Mouse (Mus musculus) heart, adult 2 months (tissue): ENCODE data around the gene Iqsec1. TPM values are rescaled to one million over a fixed set of nuclear protein-coding genes. Genes with fewer than 3 reads are reported as not detected.

Source experiments
- DNase-seq, 2 experiments: peaks; one replicate each; pipeline ENCODE4 v3.0.0; 2021
- H3K27ac ChIP-seq: fragments of 200-600 bp; 2 replicates; pipeline ENCODE4 v1.8.1; 2022
- H3K27me3 ChIP-seq: fragments of 200-500 bp; 2 replicates; pipeline ENCODE4 v1.6.1; 2012; ENCODE audit warnings: mild to moderate bottlenecking, low read length, inconsistent platforms, mixed read lengths; ENCODE audit not compliant: control insufficient read depth, insufficient read depth
- H3K36me3 ChIP-seq: fragments of 200-500 bp; 2 replicates; pipeline ENCODE4 v1.6.1; 2012; ENCODE audit warnings: low read length, inconsistent platforms; ENCODE audit not compliant: control insufficient read depth, insufficient read depth
- H3K4me1 ChIP-seq: fragments of 200-500 bp; 2 replicates; pipeline ENCODE4 v1.6.1; 2011; ENCODE audit warnings: low read length; ENCODE audit not compliant: control insufficient read depth, insufficient read depth
- H3K4me3 ChIP-seq: fragments of 200-600 bp; 2 replicates; pipeline ENCODE4 v1.8.1; 2022
- H3K79me2 ChIP-seq: fragments of 200-500 bp; replicated peaks from 2 replicates; pipeline ENCODE4 v1.6.1; 2012; ENCODE audit warnings: mild to moderate bottlenecking, inconsistent platforms, low read length, moderate library complexity, mixed read lengths; ENCODE audit not compliant: control insufficient read depth, insufficient read depth
- H3K9ac ChIP-seq: fragments of 200-500 bp; 2 replicates; pipeline ENCODE4 v1.6.1; 2012; ENCODE audit warnings: low read depth, mild to moderate bottlenecking, control low read depth, inconsistent platforms, low read length, mixed read lengths
- CTCF ChIP-seq: fragments of 200-600 bp; IDR thresholded peaks from 2 replicates; pipeline ENCODE4 v1.8.1; 2022; ENCODE audit warnings: antibody characterized with exemption, mild to moderate bottlenecking, moderate library complexity
- EP300 ChIP-seq: fragments of 200-500 bp; IDR thresholded peaks from 2 replicates; pipeline ENCODE4 v1.6.1; 2011; ENCODE audit warnings: low read depth, low read length, control low read depth; ENCODE audit not compliant: insufficient read depth
- POLR2A ChIP-seq: fragments of 200-500 bp; IDR thresholded peaks from 2 replicates; pipeline ENCODE4 v1.6.1; 2011; ENCODE audit warnings: mild to moderate bottlenecking, low read depth, low read length, control low read depth; ENCODE audit not compliant: insufficient read depth
- WGBS: fragments of 180-500 bp; shearing (Covaris S2); methylation state at CpG from one replicate; pipeline ENCODE4 v1.1.7; 2018; 5-methylcytosine and 5-hydroxymethylcytosine counted together
- intact Hi-C: fragments of 180-260 bp; cut with DNase I; formaldehyde crosslinking; loops from one replicate; pipeline ENCODE4 v1.15.1; 2025
- polyA plus RNA-seq: library from polyadenylated mRNA; depleted of rRNA; stranded (reverse); fragments of >200 nt; gene quantifications from 2 replicates; pipeline ENCODE4 v1.2.3, GENCODE M21; 2012
- total RNA-seq, 2 experiments: library from RNA; stranded (reverse); gene quantifications; 2 replicates each; pipeline ENCODE4 v1.2.3; 2021

Iqsec1 gene
- total and polyA plus RNA-seq, 3 experiments, result 100 to 147 (median 146) TPM

DNA sequence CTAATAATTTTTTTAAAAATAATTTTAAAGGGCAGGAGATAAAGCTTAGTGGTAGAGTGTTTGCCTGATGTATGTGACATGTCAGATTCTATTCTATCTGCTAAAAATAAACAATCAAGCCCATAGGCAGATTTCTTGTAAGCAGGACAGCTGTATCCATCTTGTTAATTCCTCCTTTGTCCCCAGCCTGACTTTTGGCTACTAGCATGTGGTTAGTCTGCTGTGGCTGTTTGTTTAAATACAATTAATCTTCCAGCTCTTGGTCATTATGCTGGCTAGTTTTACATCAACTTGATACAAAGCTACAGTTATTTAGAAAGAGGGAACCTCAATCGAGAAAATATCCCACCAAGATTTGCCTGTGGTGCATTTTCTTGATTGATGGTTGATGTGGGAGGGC, 337.9 kb downstream of the Iqsec1 start:
- Histone ChIP-seq H3K4me3 (no peak overlapping the region), H3K27ac (no peak overlapping the region), H3K36me3 (no peaks in the 10 kb centered on the region), H3K79me2 (no peaks in the 10 kb centered on the region), H3K9ac (no peak overlapping the region), H3K27me3 (no peaks in the 10 kb centered on the region), H3K4me1 (no peaks in the 10 kb centered on the region; the same call in 1 of the 2 replicates)
- intact Hi-C loops, result loop anchor here (5.0 kb wide), 1 partner anchor 43 kb away; no protein-coding TSS in a partner anchor
- DNase-seq, result no peak
- 51% methylated on average over 1 of the region's 1 CpGs for WGBS
- TF ChIP-seq CTCF, result no peak

DNA sequence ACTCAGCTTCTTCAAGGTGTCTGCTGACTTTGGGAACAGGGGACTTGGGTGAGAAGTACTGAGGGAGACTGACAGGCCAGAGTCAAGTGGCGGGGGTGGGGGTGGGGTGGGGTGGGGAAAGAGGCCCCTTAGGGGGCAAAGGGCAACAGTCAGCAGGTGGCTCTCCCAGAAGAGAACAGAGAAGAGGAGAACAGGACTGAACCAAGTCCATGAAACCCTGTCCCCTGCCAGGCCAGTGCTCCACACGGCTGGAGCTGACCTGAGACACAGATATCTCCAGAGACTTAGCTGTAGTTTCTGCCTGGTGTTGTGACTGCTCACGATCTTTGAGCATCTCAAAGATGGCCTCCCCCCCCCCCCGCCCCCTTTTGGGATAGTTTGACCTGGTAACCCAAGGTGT, 339.2 kb downstream of the Iqsec1 start:
- WGBS, result 78% methylated on average over 4 of the region's 4 CpGs
- H3K4me1 ChIP-seq, result no peaks in the 10 kb centered on the region; the same call in 1 of the 2 replicates
- H3K79me2 ChIP-seq, result no peaks in the 10 kb centered on the region
- H3K27me3 ChIP-seq, result no peaks in the 10 kb centered on the region
- no peak for DNase-seq
- H3K9ac ChIP-seq, result no peak overlapping the region
- TF ChIP-seq POLR2A (no peak), EP300 (no peak), CTCF (no peak)
- H3K4me3 ChIP-seq, result no peak overlapping the region
- H3K27ac ChIP-seq, result no peak overlapping the region
- no peaks in the 10 kb centered on the region for H3K36me3 ChIP-seq
- intact Hi-C loops, result no loop called here

DNA sequence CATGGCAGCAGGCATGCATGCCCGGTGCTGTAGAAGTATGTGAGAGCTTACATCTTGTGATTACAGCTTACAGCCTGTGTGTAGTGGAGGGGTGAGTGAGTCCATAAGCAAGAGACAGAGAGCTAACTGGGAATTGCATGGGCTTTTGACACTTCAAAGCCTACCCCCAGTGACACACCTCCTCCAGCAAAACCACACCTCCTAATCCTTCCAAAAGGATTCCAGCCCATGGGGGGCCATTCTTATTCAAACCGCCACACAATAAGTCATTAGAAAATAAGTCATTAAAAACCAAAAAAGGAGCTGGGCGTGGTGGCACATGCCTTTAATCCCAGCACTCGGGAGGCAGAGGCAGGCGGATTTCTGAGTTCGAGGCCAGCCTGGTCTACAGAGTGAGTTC, 340.1 kb downstream of the Iqsec1 start:
- TF ChIP-seq EP300 (no peak), CTCF (no peak), POLR2A (no peak)
- intact Hi-C loops, result no loop called here
- Histone ChIP-seq H3K36me3 (no peaks in the 10 kb centered on the region), H3K27ac (no peak overlapping the region), H3K9ac (no peak overlapping the region), H3K4me3 (no peak overlapping the region), H3K4me1 (no peaks in the 10 kb centered on the region), H3K79me2 (no peaks in the 10 kb centered on the region), H3K27me3 (no peaks in the 10 kb centered on the region)
- 98% methylated on average over 6 of the region's 6 CpGs for WGBS
- DNase-seq, result no peak

DNA sequence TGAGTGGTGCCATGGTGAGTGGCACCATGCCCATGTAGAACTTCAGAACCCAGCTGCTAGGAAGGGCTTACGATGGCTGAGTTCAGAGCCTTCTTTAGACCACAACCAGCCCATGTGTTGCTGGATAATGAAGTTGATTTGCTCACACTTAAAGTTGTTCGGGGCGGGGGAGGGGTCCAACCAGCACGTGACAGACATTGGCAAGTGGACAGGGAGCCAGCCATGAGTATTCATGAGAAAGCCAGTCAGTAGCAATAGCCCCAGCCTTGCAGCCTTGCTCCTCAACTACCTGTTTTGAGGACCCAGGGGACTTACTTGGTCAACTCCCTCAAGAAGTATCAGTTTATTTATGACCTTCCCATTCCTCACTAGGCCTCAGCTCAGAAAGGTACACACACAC, 343.5 kb downstream of the Iqsec1 start:
- Histone ChIP-seq H3K79me2 (no peaks in the 10 kb centered on the region), H3K27me3 (no peaks in the 10 kb centered on the region), H3K36me3 (no peaks in the 10 kb centered on the region), H3K9ac (no peak overlapping the region), H3K27ac (no peak overlapping the region), H3K4me3 (no peak overlapping the region), H3K4me1 (no peaks in the 10 kb centered on the region)
- TF ChIP-seq EP300 (no peak), POLR2A (no peak), CTCF (no peak)
- intact Hi-C loops, result no loop called here
- WGBS, result 76% methylated on average over 4 of the region's 4 CpGs
- no peak for DNase-seq

DNA sequence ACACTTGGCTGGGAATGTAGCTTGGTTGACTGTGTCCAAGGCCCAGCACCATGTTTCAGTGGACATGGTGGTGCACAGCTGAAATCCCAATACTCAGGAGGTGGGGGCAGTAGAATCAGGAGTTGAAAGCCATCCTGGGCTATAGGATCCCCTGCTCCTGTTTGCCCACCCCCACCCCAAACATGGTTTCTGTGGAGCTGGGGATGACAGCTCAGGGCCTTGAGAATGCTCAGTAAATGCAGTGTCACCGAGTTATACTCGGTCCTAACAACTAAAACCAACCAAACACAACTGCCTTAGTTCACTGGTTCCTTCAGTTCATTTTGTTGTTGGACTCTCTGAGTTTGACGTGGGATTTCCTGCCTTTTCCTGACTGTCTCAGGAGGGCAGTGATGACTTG, 345.4 kb downstream of the Iqsec1 start:
- H3K9ac ChIP-seq, result no peak overlapping the region
- DNase-seq, result no peak
- WGBS, result 75% methylated on average over 3 of the region's 3 CpGs
- no peaks in the 10 kb centered on the region for H3K4me1 ChIP-seq
- no peaks in the 10 kb centered on the region for H3K27me3 ChIP-seq
- TF ChIP-seq CTCF, result no peak
- TF ChIP-seq EP300, result no peak
- H3K36me3 ChIP-seq, result no peaks in the 10 kb centered on the region
- H3K27ac ChIP-seq, result no peak overlapping the region
- no peaks in the 10 kb centered on the region for H3K79me2 ChIP-seq
- intact Hi-C loops, result no loop called here
- H3K4me3 ChIP-seq, result no peak overlapping the region

DNA sequence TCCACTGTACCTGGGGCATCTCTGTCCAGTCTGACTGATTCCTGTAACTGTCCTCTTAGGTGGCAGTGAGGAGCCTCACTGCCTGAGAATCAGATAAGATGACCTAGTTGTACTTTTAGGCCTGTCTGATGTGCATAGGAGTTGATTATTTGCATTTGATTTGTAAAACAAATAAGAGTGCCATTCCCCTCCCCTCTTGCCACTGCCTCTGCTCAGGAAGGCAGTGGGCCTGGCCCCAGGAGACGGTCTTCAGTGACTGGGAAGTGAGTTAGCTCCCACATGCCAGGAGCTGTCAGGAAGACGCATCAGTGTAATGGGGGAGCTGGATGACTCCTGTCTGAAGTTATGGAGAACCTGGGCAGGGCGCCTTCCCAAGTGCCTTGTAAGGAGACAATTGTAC, 352.9 kb downstream of the Iqsec1 start:
- intact Hi-C loops, result no loop called here
- no peaks in the 10 kb centered on the region for H3K36me3 ChIP-seq
- TF ChIP-seq CTCF (no peak), EP300 (no peak)

DNA sequence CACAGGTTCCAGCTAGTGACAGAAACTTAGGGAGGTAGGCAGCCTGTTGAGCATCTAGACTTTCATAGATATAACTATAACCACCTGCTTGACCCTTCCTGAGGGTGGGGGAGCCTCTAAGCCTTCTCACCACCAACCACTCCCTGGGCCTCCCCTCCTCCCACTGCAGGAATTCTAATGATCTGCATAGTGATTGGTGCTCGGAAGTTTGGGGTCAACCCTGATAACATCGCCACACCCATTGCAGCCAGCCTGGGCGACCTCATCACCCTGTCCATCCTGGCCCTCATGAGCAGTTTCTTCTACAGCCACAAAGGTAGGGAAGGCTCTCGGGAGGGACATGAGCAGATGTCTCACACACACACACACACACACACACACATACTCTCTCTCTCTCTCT, 353.4 kb downstream of the Iqsec1 start:
- WGBS, result 68% methylated on average over 4 of the region's 4 CpGs
- H3K27me3 ChIP-seq, result no peaks in the 10 kb centered on the region
- no peaks in the 10 kb centered on the region for H3K79me2 ChIP-seq
- no peaks in the 10 kb centered on the region for H3K4me1 ChIP-seq
- no peak for TF ChIP-seq CTCF
- H3K4me3 ChIP-seq, result no peak overlapping the region
- H3K36me3 ChIP-seq, result no peaks in the 10 kb centered on the region
- DNase-seq, result no peak
- intact Hi-C loops, result no loop called here
- H3K27ac ChIP-seq, result no peak overlapping the region
- no peak overlapping the region for H3K9ac ChIP-seq

More for the DNA sequence above, 352.9 kb downstream of the Iqsec1 start:
- Histone ChIP-seq H3K9ac (no peak overlapping the region), H3K27me3 (no peaks in the 10 kb centered on the region), H3K4me1 (no peaks in the 10 kb centered on the region), H3K27ac (no peak overlapping the region), H3K79me2 (no peaks in the 10 kb centered on the region), H3K4me3 (no peak overlapping the region)
- no peak for DNase-seq
- WGBS, result 70% methylated on average over 3 of the region's 3 CpGs
